Mouse (Mus musculus) kidney, adult 18-20 months (tissue): ENCODE results near the gene Prpf8.
A peak's percentile ranks its signal among the peaks of the same experiment; 100 is the strongest.

Source experiments
- DNase-seq: peaks from one replicate; pipeline ENCODE4 v3.0.0; 2021

Prpf8 gene

GRCm38 (mm10) chr11:75460103-75460843 lies 26.3 kb upstream of the Prpf8 start:
- peak; percentile 91 for DNase-seq

GRCm38 (mm10) chr11:75460844-75461742 lies 25.5 kb upstream of the Prpf8 start, which contains the start of gene Tlcd2:
Gene Tlcd2 (plus strand): TSS chr11:75461715.
- DNase-seq, result peak; percentile 99

- DNase-seq, result no peak
These were observed 24.8 kb upstream of the Prpf8 start for GRCm38 (mm10) chr11:75461743-75462252.

- peak; percentile 88 for DNase-seq
These were observed 24.3 kb upstream of the Prpf8 start for GRCm38 (mm10) chr11:75462253-75462783.

GRCm38 (mm10) chr11:75462865-75463336 lies 23.7 kb upstream of the Prpf8 start:
- peak; percentile 95 for DNase-seq

GRCm38 (mm10) chr11:75463624-75464023 lies 23.0 kb upstream of the Prpf8 start:
- DNase-seq, result no peak

GRCm38 (mm10) chr11:75464417-75464816 lies 22.2 kb upstream of the Prpf8 start:
- DNase-seq, result no peak

GRCm38 (mm10) chr11:75465051-75465450 lies 21.6 kb upstream of the Prpf8 start:
- no peak for DNase-seq

- no peak for DNase-seq
These were observed 19.7 kb upstream of the Prpf8 start for GRCm38 (mm10) chr11:75466731-75467505.

- peak; percentile 61 for DNase-seq
These were observed 19.0 kb upstream of the Prpf8 start for GRCm38 (mm10) chr11:75467512-75468215.

GRCm38 (mm10) chr11:75468410-75468809 lies 18.2 kb upstream of the Prpf8 start:
- no peak for DNase-seq

GRCm38 (mm10) chr11:75469261-75469660 lies 17.4 kb upstream of the Prpf8 start:
- peak; percentile 6 for DNase-seq

- DNase-seq, result no peak
These were observed 15.9 kb upstream of the Prpf8 start for GRCm38 (mm10) chr11:75470675-75471074.

- no peak for DNase-seq
These were observed 14.0 kb upstream of the Prpf8 start for GRCm38 (mm10) chr11:75472469-75473081.

- no peak for DNase-seq
These were observed 13.2 kb upstream of the Prpf8 start for GRCm38 (mm10) chr11:75473376-75473775.

GRCm38 (mm10) chr11:75486192-75486591 lies 424 bp upstream of the Prpf8 start:
- no peak for DNase-seq

- no peak for DNase-seq
These were observed 880 bp downstream of the Prpf8 start for GRCm38 (mm10) chr11:75487496-75487895.

- DNase-seq, result no peak
These were observed 7.9 kb downstream of the Prpf8 start for GRCm38 (mm10) chr11:75494296-75495049.

- DNase-seq, result no peak
These were observed 11.5 kb downstream of the Prpf8 start for GRCm38 (mm10) chr11:75498126-75498525.

- DNase-seq, result no peak
These were observed 21.5 kb downstream of the Prpf8 start for GRCm38 (mm10) chr11:75508162-75508561.
